Mouse (Mus musculus) left cerebral cortex, adult 9 months (tissue): ENCODE data around the gene Chst3.
A peak's percentile ranks its signal among the peaks of the same experiment; 100 is the strongest.
"Not testable (repeated sequence)": the region's sequence is repeated elsewhere in the genome, so short reads cannot be mapped to it uniquely, and the experiment has no call there.

Experiments used
- DNase-seq, 2 experiments: peaks; one replicate each; pipeline ENCODE4 v3.0.0; 2022; ENCODE audit warnings: low spot score in 2 of 2

Chst3 gene

DNA sequence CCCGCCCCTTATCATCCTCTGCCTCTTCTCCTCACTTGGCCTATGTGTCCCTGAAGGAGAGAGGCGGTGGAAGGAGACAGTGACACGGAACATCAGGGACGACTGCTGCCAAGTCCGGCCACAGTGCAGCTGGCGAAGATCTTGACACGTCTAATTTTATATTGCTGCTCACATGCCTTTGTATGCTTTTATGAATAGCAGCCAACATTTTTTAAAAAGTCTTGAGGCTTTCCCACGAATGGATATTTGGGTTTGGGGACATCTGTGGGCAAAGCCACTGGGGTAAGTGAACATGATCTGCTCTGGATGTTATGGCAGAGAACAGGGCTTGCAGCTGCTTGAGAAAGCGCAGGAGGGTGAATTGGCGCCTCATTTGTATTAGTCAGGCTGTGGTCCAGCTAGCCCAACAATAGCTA is 21.6 kb downstream of the Chst3 start:
- no peak for DNase-seq

DNA sequence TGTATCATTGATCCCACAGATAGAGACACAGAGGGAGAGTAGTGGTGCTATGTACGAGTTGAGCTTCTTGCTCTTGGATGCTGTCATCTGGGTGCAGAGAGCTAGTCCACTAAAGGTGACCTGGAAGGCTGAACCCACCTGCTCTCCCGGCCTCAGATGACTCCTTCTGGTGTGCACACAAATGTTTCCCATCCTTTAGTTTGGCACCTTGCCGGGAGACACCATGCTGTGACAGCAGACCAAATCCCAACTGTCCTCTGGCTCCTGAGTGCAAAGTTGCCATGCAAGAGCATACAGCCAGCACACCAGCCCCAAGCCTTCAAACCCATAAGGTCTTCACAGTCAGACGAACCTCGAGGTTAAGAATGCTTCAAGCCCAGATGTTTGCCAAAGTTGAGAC is 22.1 kb downstream of the Chst3 start:
- DNase-seq, result no peak

GRCm38 (mm10) chr10:60195087-60195486 is 24.0 kb downstream of the Chst3 start:
- peak in 1 of 2 experiments; percentile 52 for DNase-seq

DNA sequence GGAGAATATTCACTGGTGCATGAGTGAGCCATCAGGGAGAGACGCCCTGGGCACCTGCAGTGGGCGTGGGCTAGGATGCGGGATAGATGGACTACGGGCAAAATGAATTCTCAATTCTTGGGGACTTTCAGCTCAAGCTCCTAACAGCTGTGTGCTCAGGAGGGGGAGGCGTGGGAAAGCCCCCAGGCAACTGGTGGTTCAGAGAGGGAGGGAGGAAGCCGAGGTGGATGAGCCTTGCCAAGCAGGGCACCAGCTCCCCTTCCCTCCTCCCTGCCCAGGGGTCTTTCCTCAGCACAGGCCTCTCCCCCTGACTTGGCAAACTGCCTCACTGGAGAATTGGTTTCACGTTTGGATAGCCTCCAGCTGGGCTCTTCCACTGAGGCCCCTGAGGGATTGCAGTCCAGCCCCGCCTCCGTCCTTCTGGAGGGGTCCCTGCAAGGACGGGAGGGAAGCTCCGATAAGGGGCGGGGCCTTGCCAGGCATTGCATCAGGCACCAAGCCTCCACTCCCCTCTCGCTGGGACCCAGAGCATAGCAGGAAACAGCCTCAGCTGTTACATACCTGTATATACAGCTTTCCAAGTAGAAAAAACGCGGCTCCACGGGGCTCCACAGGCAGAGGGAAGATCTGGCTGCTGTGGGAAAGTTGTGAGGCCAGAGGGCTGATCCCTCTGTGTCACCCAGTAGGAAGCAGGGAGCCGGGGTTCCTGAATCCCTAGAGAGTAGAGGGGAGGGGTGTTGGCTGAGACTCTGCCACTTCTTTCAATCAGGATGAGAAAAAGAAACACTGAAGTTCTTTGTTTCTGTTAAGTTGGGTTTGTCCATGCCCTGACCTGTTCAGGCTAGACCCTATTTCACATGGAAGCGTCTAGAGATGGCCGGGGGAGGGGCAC is 25.3 kb downstream of the Chst3 start:
- DNase-seq, result no peak

DNA sequence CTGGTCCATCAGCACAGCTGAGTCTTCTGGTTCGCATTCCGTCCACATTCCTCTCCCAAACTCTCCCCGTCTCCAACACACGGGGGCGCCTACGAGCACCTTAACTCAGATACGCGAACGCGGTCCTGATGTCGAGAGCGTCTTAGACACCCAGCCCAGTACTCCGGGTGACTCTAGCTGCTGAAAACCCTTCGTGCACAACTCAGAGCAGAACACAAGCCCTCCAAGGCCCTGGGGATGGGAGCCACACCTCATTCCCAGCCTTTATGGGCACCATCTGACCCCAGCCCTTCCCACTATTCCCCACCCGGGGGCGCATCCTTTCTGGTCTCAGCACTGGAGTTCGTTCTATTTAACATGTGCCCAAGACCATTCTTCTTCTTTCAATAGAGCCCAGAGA is 27.3 kb downstream of the Chst3 start:
- peak in 1 of 2 experiments; percentile 88 for DNase-seq

DNA sequence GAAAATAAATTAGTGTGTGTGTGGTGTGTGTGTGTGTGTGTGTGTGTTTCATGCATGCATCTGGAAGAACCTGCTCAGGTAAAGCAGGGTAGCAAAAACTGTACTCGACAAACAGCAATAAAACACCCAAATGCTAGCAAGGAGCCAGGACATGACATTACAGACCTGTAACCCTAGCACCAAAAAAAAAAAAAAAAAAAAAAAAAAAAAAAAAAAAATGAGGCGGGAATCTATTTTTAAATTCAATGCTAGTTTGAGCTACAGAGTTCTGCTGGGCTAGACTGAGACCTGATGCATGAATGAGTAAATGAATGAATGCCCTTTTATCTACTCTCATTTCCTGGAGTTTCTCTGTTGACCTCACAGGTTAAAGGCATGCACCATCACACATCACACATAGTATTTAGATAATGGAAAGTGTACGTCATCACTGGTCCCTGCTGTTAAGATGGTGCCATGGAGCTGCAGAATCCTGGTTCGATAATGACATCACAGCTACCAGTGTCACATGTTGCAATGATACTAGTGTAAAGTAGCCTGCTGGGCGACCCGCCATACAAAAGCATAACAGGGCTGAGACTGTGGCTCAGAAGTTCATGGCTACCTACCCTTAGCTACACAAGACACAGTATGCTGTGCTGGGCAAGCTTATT is 29.4 kb downstream of the Chst3 start:
- no peak for DNase-seq

GRCm38 (mm10) chr10:60186191-60186945 is 32.7 kb downstream of the Chst3 start:
- DNase-seq, result no peak

DNA sequence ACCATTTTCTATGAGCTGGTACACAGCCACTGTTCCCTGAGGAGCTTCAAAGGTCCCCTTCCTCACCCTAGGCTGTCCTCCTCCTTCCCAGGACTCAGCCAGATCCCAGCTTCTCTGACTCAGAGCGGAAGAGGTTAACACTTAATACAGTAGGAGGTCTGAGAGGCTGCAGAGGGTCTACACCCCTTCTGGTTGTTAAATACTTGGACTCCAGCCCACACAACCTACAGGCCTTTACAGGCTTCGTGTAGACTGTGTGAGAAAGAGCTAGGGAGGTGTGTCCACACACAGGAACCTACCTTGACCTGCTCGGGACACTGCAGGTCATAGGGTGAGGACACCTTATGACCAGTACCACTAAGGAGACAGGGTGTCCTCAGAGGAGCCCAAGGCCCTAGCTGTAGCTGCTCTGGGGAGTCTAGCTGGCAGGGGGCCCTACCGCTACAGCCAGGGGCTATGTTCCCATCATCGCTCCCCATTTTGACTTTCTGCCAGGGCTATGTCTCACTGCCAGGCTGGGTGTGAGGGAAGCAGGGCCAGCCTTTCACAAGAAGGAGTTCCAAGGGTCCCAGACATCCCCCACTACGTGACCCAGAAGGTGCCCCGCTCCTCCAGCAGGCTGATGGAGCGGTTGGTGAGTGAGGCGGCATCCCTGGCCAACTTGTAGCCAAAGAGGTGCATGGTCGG is 33.9 kb downstream of the Chst3 start:
- no peak for DNase-seq

GRCm38 (mm10) chr10:60175306-60175705 is 43.8 kb downstream of the Chst3 start:
- DNase-seq, result not testable (repeated sequence)

- DNase-seq, result no peak
Measured at GRCm38 (mm10) chr10:60174506-60174905, 44.6 kb downstream of the Chst3 start.

DNA sequence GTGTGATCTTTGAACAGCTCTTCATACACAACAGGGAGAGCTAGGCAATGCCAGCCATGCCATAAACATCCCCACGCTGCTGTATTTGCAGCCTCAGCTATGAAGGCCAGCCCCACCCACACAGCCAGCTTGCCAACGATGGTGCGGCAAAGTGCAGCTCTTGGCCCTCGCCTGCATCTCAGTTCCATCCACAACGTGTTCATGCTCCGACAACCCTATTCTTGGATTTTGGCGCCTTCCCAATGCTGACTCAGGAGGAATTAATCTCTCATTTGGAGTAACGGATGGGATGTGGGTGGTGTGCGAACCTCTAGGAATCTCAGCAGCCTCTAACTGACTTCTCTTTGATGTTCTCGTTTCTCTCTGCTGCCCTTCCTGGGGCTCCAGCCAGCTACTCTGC is 46.0 kb downstream of the Chst3 start:
- DNase-seq, result peak; percentile 82 to 95

- DNase-seq, result no peak
Measured at GRCm38 (mm10) chr10:60172306-60172705, 46.8 kb downstream of the Chst3 start.

DNA sequence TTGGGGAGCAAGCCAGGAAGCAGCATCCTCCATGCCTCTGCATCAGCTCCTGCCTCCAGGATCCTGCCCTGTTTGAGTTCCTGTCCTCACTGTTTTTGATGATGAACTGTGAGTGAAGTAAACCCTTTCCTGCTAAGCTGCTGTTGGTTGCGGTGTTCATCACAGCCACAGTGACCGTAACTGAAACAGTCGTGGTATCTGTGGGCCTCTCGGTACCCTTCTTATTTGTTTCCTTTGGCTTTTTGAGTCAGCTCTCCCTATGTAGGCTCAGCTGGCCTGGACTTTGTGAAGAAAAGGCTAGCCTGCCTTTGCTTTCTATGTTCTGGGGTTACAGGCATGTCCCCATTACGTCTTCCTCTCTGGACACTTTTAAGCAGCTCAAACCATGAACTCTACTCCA is 47.7 kb downstream of the Chst3 start:
- no peak for DNase-seq

- no peak for DNase-seq
Measured at GRCm38 (mm10) chr10:60170326-60171089, 48.6 kb downstream of the Chst3 start.

- no peak for DNase-seq
Measured at GRCm38 (mm10) chr10:60168960-60169359, 50.1 kb downstream of the Chst3 start.

DNA sequence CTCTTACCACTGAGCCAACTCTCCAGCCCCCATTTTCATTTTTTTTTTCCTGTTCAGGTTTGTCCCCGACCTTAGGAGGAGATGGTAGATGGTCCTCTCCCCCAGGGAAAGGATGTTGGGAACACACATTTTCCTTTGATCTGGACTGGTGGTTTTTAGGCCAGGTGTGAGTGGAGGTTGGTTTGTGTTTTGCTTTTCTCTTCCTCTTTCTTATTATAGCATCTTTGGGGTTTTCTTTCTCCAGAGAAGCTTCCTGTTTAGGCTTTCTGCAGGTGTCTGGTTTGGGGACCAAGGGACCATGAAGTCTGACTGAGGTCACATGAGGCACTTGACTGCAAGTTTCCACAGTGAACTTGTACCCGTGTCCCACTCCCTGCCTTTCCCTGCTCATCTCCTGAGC is 50.8 kb downstream of the Chst3 start:
- DNase-seq, result no peak

DNA sequence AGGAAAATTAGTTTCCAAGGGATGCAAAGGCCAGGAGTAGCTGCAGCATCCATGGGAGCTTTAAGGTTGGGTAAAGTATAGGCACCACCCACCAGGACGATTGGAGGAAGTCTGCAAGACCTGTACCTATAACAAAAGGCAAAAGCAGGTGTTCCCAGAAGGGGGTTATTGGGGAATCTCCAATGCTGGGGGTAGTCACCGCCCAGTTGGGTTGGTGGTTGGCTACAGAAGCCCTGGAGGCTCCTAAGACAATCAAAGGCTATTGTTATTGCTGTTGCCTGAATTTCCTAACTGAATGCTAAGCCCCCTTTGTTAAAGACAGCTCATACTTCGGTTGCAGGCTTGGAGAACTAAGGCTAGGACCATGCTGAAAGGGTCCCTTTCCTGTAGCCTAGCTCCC is 53.0 kb downstream of the Chst3 start:
- no peak for DNase-seq

DNA sequence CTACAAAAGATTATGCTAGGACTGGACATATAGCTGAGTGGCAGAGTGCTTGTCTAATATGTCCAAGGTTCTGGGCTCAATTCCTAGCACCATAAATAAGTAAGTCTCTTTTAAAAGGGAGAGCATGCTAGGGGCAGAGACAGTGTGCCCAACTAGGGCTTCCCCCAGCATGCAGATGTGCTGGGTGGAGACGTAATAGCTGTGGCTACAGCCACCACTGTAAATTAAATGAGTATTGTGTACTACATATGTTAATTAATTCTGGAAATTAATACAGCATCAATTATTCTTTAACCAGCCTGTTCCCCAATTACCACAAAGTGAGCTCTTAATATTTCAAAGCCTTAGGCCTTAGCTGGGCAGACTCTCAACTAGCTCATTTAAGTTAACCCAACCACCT is 54.2 kb downstream of the Chst3 start:
- no peak for DNase-seq

DNA sequence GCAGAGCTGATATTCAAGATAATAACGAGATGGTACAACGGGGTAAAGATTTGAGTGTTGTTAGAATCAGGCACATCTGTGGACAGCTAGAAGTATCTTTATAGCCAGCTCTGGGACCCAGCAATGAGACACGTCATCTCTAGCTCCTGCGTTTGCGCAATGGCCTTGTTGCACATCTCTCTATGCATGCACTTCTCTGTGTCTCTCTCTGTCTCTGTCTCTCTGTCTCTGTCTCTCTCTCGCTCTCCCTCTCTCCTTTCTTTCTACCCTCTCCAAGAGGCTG is 56.1 kb downstream of the Chst3 start:
- no peak for DNase-seq

- DNase-seq, result not testable (repeated sequence)
Measured at GRCm38 (mm10) chr10:60162184-60162972, 56.7 kb downstream of the Chst3 start.
